Mouse (Mus musculus): Measurements from ENCODE around the gene Ltb.

The Ltb gene

DNA sequence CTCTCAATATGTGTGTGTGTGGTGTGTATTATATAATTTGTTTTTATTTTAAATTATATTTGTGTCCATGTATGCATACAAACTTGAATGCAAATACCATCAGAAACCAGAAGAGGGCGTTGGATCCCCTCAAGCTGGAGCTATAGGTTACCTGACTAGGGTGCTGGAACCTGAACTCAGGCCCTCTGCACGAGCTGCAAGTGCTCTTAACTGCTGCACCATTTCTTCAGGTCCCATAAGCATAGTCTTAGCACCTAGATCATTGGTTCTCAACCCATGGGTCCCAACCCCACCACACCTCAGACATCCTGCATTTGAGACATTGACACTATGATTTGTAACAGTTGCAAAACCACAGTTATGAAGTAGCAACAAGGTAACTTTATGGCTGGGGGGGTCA, 2.5 kb upstream of the Ltb start:
- intact Hi-C loops (cut with DNase I) = no loop called here

DNA sequence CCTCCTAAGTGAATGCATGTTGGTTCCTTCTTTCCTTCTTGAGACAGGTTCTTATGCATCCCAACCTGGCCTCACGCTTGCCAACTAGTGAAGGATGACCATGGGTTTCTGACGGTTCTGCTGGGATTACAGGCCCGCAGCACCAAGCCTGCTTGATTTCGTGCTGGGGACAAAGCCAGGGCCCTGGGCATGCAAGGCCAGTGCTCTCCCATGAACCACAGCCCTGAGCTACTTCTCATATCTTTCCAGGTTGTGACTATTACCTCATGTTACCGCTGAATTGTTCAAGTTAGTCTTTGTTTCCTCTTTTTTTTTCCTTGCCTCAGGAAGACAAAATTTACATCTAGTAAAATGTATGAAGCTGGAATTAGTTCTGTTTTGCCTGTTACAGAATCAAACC, 1.3 kb upstream of the Ltb start:
- intact Hi-C loops (cut with DNase I) = no loop called here

DNA sequence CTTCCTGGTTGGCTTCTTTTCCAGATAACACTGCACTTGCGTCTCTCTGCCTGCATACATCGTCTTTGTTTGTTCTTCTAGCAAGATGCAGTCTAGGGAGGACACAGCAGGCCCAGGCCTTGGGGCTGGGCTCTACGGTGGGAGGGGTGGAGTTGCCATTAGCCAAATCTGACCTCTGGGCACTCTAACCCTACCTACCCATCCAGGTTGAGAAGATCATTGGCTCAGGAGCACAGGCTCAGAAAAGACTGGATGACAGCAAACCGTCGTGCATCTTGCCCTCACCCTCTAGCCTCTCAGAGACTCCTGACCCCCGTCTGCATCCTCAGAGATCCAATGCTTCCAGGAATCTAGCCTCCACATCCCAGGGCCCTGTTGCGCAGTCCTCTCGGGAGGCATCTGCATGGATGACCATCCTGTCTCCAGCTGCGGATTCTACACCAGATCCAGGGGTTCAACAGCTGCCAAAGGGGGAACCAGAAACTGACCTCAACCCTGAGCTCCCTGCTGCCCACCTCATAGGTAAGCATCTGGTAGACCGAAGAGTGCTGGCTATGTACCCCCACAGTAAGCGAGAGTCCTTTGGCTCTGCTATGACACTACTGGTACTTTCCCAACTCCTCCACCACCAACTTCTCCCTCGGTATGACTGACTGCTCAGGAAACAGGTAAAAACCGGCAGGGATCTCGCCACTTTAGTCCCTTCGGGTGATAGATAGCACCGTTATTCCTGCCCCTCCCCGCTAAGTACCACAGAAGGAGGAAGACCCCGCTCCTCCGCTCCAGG, 798 bp downstream of the Ltb start:
- intact Hi-C loops (cut with DNase I) = loop anchor here (5.0 kb wide), 1 partner anchor 37 kb away; the partner anchor contains the start of gene Atp6v1g2

GRCm38 (mm10) chr17:35195631-35196320, 1.5 kb downstream of the Ltb start:
- intact Hi-C loops (cut with DNase I) = loop anchor here (5.0 kb wide), 1 partner anchor 37 kb away; the partner anchor contains the start of gene Atp6v1g2

- intact Hi-C loops (cut with DNase I) = loop anchor here (5.0 kb wide), 1 partner anchor 36 kb away; the partner anchor contains the start of gene Atp6v1g2
Observed at GRCm38 (mm10) chr17:35196321-35196641, 2.0 kb downstream of the Ltb start.

GRCm38 (mm10) chr17:35197126-35197525, 2.9 kb downstream of the Ltb start:
- intact Hi-C loops (cut with DNase I) = loop anchor here (5.0 kb wide), 1 partner anchor 35 kb away; the partner anchor contains the start of gene Atp6v1g2

GRCm38 (mm10) chr17:35198029-35198428, 3.8 kb downstream of the Ltb start:
- intact Hi-C loops (cut with DNase I) = loop anchor here (5.0 kb wide), 1 partner anchor 34 kb away; the partner anchor contains the start of gene Atp6v1g2

GRCm38 (mm10) chr17:35198946-35199345, 4.7 kb downstream of the Ltb start:
- intact Hi-C loops (cut with DNase I) = loop anchor here (5.0 kb wide), 1 partner anchor 33 kb away; the partner anchor contains the start of gene Atp6v1g2

DNA sequence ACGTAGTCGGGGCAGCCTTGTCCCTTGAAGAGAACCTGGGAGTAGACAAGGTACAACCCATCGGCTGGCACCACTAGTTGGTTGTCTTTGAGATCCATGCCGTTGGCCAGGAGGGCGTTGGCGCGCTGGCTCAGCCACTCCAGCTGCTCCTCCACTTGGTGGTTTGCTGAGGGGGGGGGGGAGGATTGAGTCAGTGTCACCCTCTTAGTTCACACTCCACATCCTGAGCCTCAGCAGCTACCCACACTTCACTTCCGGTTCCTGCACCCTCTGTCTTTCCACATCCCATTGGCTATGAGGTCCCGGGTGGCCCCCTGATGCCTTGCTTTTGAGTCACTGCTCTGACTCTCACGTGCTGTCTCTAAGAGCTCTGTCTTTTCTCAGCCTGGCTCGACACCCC, 6.2 kb downstream of the Ltb start:
- intact Hi-C loops (cut with DNase I) = no loop called here

DNA sequence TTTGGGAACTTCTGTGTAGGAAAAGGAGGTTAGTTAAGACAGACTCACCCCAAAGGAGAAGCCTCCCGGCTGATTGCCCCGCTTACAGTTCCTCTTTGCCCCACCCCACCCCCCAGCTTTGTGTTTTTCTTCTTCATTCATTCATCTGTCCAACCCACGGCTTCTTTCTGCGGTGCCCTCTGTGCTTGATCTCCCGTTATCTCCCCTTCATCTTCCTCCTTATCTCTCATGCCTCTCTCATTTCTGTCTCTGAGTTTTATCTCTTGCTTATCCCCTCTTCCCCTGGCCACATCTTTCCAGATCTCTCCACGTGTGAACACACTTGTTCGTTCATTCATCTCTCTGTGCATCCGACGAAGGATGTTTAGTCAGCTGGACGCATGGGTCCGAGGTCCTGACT, 6.9 kb downstream of the Ltb start:
- intact Hi-C loops (cut with DNase I) = no loop called here

- intact Hi-C loops (cut with DNase I) = no loop called here
Observed at GRCm38 (mm10) chr17:35201787-35202186, 7.5 kb downstream of the Ltb start, which contains the start of gene Tnf. TSS of gene Tnf (minus strand) at chr17:35202007.

- intact Hi-C loops (cut with DNase I) = no loop called here
Observed at GRCm38 (mm10) chr17:35202442-35202841, 8.2 kb downstream of the Ltb start.

- intact Hi-C loops (cut with DNase I) = no loop called here
Observed at GRCm38 (mm10) chr17:35204494-35205379, 10.5 kb downstream of the Ltb start, which contains the start of gene Lta. TSS of gene Lta (minus strand) at chr17:35205351.

- intact Hi-C loops (cut with DNase I) = no loop called here
Observed at GRCm38 (mm10) chr17:35205380-35205769, 11.1 kb downstream of the Ltb start.

GRCm38 (mm10) chr17:35209785-35210535, 15.7 kb downstream of the Ltb start:
- intact Hi-C loops (cut with DNase I) = no loop called here

DNA sequence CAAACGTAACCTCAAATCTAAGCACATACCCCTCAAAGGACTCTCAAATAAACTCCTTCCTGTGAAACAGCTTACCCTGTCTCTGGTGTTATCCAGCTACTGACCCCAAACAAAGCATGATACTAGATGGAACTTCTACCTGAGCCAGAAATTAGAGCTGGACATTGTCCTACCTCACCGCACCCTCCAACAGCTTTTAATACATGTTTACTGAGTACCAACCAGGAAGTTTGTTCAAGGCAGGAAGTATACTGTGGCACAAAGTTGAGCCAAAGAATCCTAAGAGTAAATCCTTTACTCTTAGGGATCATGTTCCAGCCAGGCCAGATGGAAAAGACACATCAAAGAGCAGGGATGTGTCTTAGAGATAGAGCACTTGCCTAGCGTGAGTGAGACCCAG, 16.4 kb downstream of the Ltb start:
- intact Hi-C loops (cut with DNase I) = no loop called here

GRCm38 (mm10) chr17:35213071-35213470, 18.8 kb downstream of the Ltb start:
- intact Hi-C loops (cut with DNase I) = no loop called here

- intact Hi-C loops (cut with DNase I) = no loop called here
Observed at GRCm38 (mm10) chr17:35218516-35219193, 24.4 kb downstream of the Ltb start.

DNA sequence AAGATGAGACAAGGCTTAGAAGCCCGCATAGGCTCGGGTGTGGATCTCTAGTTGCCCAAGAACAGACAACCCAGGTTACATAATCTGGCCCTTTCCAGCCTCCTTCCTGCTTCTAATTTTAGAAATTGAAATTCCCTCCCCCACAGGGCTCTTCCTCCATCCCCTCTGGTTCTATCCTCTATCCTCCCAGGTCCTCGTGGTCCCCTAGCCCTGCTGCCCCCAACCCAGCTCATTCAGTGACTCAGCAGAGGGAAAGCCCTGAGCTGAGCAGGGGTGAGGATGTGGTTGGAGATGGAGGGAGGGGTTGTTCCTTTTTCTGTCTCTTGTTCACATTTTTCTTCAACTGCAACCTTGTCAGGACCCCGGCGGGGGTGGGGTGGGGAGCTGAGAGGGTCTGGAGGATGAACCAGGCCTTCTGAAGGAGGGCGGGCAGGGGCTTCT, 25.4 kb downstream of the Ltb start:
- intact Hi-C loops (cut with DNase I) = no loop called here
